Mouse (Mus musculus) adrenal gland, adult 18-20 months (tissue): ENCODE measurements around the gene Agk. TPM values are rescaled to one million over a fixed set of nuclear protein-coding genes. Genes with fewer than 3 reads are reported as not detected.

Source experiments
- DNase-seq, 2 experiments: peaks; one replicate each; pipeline ENCODE4 v3.0.0; 2021 to 2022; ENCODE audit warnings: low spot score in 2 of 2
- total RNA-seq, 2 experiments: library from RNA; stranded (reverse); gene quantifications; 1 replicate in 1 of 2; 2 replicates in 1 of 2; pipeline ENCODE4 v1.2.3; 2021

The Agk gene
- total RNA-seq, 2 experiments from 2014 or later = 20.3 to 30.5 TPM

DNA sequence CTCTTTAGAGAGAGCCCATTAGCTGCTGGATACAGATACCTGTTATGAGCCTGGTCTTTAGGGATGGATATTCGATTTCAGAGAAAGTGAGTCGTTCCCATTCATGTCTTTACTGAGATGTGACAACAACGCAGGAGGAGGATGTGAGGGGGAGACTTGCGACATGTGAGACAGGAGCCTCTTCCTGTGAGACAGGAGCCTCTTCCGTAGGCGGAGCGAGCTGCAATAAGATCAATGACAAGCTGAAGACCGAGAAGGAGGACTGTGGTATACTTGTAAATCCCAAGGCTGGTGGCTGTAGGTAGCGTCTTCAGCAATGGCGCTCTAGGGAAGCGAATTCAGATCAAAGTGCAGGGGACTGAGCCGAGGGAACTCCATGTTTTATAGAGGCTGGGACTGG lies 114.8 kb downstream of the Agk start:
- no peak for DNase-seq

DNA sequence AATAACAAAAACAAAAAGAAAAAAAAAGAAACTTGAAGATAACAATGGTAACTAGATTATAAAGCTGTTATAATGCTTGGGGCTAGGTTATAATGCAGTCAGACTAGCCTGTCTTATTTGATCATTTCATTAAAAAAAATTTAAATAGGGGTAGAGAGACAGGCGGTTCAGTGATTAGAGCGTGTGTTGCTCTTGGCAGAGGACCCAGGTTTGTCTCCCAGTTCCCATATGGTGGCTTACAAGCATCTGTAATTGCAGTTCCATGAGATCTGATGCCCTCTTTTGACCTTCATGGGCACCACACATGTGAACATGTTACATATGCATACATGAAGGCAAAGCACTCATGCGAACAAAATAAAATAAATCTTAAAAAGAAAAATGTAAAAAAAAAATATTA lies 116.3 kb downstream of the Agk start:
- no peak for DNase-seq

DNA sequence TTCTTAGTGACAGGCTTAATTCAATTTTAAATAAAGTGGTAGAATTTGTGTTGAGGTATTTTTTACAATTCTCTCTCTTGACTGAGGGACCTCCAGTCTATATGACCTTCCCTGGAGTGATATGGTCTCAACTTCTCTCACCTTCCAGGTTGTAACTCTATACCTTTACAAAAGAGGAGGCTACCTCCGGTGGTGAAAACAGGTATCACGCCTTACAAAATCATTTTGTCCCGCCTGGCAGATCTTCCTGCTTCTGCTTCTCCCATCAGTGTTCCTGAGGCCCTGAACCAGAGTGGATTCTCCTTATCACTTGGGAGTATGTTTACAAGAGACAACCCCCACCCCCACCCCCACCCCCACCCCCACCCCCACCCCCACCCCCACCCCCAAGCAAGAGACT lies 116.8 kb downstream of the Agk start:
- no peak for DNase-seq

DNA sequence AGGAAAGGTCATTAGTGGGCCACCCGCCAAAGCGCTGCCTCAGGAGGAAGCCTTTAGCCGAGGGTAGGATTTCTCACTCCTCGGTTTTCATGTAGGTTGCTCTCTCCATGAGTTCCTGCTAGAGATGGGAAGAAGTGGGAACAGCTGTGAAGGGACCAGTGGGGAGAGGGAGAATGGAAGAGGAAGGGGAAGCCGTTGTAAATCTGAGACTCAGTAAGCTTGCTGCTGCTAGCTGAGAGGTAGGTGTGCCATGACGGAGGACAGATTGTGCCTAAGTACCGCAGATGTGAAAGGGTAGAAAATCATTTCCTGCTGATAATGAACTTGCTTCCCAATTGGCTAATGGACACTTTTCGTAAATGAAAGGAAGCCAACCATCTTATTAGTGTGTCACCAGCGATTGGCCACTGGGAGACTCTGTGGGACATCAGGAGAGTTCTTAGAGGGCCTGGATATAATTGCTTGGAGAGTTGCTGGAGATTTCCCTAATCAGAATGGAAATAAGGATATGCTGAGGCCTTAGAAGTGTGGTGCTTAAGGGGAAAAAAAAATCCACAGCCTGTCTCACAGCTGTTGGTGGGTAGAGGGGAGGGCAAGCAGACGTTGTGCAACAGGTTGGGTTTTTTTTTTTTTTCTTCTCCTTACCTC lies 118.4 kb downstream of the Agk start:
- DNase-seq = no peak

Other genes with a start within 250 kb of the Agk start
- 10 to 100 TPM in 1 of 2 experiments, 1 to 10 TPM in 1; 9.9 to 14.9 TPM for gene E330009J07Rik, start 111.0 kb downstream of the Agk start, total RNA-seq
- gene Wee2, start 113.9 kb downstream of the Agk start, total RNA-seq = not detected
- gene Ssbp1, start 146.2 kb downstream of the Agk start, total RNA-seq = 10 to 100 TPM; 37.7 to 42.4 TPM
- gene Tas2r137, start 166.1 kb downstream of the Agk start, total RNA-seq = not detected
- not detected for gene Tas2r108, start 168.4 kb downstream of the Agk start, total RNA-seq
- gene Prss37, start 194.3 kb downstream of the Agk start, total RNA-seq = not detected
- not detected for gene Olfr461, start 229.9 kb downstream of the Agk start, total RNA-seq
- gene Olfr460, start 244.3 kb downstream of the Agk start, total RNA-seq = not detected